Comparison of ENCODE assay signal across 9 mouse cellular contexts in genomic region chr4:49153849-49154248, GRCm38 (mm10).
DNase-seq lines count a peak whose midpoint lies in the region; ATAC-seq and TF ChIP-seq lines count a peak whose summit lies in the region.
"Had no signal": no experiment of that assay in that cellular context is flagged by ENCODE, and none has a peak within 500 bp of the region (broad histone marks: within the 10 kb centered on the region; RNA-seq: fewer than 3 reads in every experiment).

No protein-coding gene starts in this region.

- peak; percentile 72; the same call in 1 of the 2 replicates for TF ChIP-seq CTCF in embryonic fibroblast, embryonic 13.5 days (IDR thresholded peaks at IDR 0.05; ENCODE audit: borderline replicate concordance, insufficient read depth, low read length)

- TF ChIP-seq POLR2A in embryonic fibroblast, embryonic 13.5 days (IDR thresholded peaks at IDR 0.05; ENCODE audit: low read depth, low read length): no peak
- no peak for TF ChIP-seq POLR2A in limb, embryonic 14.5 days (IDR thresholded peaks at IDR 0.05; ENCODE audit: borderline replicate concordance, extremely low read depth, insufficient read depth, insufficient read length)

- no peaks in the 10 kb centered on the region for H3K27me3 ChIP-seq in heart, embryonic 11.5 days (ENCODE audit: control insufficient read depth, insufficient read depth, low read length)
- H3K27me3 ChIP-seq in kidney, embryonic 14.5 days (ENCODE audit: control insufficient read depth, insufficient read depth, low read length): no peaks in the 10 kb centered on the region
- H3K27me3 ChIP-seq in limb, embryonic 14.5 days (ENCODE audit: control insufficient read depth, insufficient read depth, low read length): no peaks in the 10 kb centered on the region
- H3K27me3 ChIP-seq: megakaryocyte, embryonic 14.5 days had no signal

- 43% methylated on average over 5 of the region's 5 CpGs for WGBS in heart, embryonic 11.5 days (ENCODE audit: insufficient replicate concordance)
- WGBS in kidney, embryonic 14.5 days: 39% methylated on average over 5 of the region's 5 CpGs
- WGBS in limb, embryonic 14.5 days: 52% methylated on average over 5 of the region's 5 CpGs

- no peak for DNase-seq in heart, adult 9 months (ENCODE audit: low spot score in 2 of 2)
- DNase-seq in adrenal gland, postnatal 10 days: peak; percentile 73
- DNase-seq in limb, embryonic 14.5 days (ENCODE audit: low spot score): peak; percentile 33
- peak; percentile 55 for DNase-seq in thymus, postnatal 4 days

- H3K9ac ChIP-seq in heart, embryonic 11.5 days (ENCODE audit: low read depth, low read length): no peak overlapping the region
- no peak overlapping the region for H3K9ac ChIP-seq in kidney, embryonic 14.5 days (ENCODE audit: low read depth, low read length)
- no peak overlapping the region for H3K9ac ChIP-seq in limb, embryonic 14.5 days (ENCODE audit: low read depth, low read length, severe bottlenecking)

- no peak overlapping the region for H3K27ac ChIP-seq in heart, embryonic 11.5 days (ENCODE audit: low read depth, low read length)
- no peak overlapping the region for H3K27ac ChIP-seq in embryonic fibroblast, embryonic 13.5 days (ENCODE audit: insufficient read depth, low read length)
- no peak overlapping the region for H3K27ac ChIP-seq in kidney, embryonic 14.5 days (ENCODE audit: low read depth, low read length)
- H3K27ac ChIP-seq in limb, embryonic 14.5 days (replicated peaks; ENCODE audit: low read depth, low read length): no peak overlapping the region

- H3K4me1 ChIP-seq in heart, embryonic 11.5 days (ENCODE audit: control insufficient read depth, insufficient read depth, low read length): no peaks in the 10 kb centered on the region
- no peaks in the 10 kb centered on the region for H3K4me1 ChIP-seq in embryonic fibroblast, embryonic 13.5 days (ENCODE audit: control insufficient read depth, insufficient read depth, low read length)
- no peaks in the 10 kb centered on the region for H3K4me1 ChIP-seq in kidney, embryonic 14.5 days (ENCODE audit: control insufficient read depth, insufficient read depth, low read length)
- no peaks in the 10 kb centered on the region for H3K4me1 ChIP-seq in limb, embryonic 14.5 days (ENCODE audit: control insufficient read depth, insufficient read depth, low read length)
- H3K4me1 ChIP-seq: megakaryocyte, embryonic 14.5 days had no signal

- H3K36me3 ChIP-seq in heart, embryonic 11.5 days (ENCODE audit: control insufficient read depth, insufficient read depth, low read length): no peaks in the 10 kb centered on the region
- no peaks in the 10 kb centered on the region for H3K36me3 ChIP-seq in kidney, embryonic 14.5 days (ENCODE audit: control insufficient read depth, insufficient read depth, low read length)
- H3K36me3 ChIP-seq in limb, embryonic 14.5 days (ENCODE audit: control insufficient read depth, insufficient read depth, low read length): no peaks in the 10 kb centered on the region

- H3K9me3 ChIP-seq in heart, embryonic 11.5 days (replicated peaks; ENCODE audit: control insufficient read depth, low read length): no peaks in the 10 kb centered on the region
- H3K9me3 ChIP-seq in kidney, embryonic 14.5 days (ENCODE audit: control insufficient read depth, low read length): no peaks in the 10 kb centered on the region
- H3K9me3 ChIP-seq in limb, embryonic 14.5 days (ENCODE audit: control insufficient read depth, low read length): no peaks in the 10 kb centered on the region
- H3K9me3 ChIP-seq: megakaryocyte, embryonic 14.5 days had no signal

- no peak overlapping the region for H3K4me2 ChIP-seq in heart, embryonic 11.5 days
- no peak overlapping the region for H3K4me2 ChIP-seq in kidney, embryonic 14.5 days (replicated peaks; ENCODE audit: low read depth, low read length)
- H3K4me2 ChIP-seq in limb, embryonic 14.5 days (replicated peaks; ENCODE audit: low read depth, low read length, severe bottlenecking): no peak overlapping the region

- H3K4me3 ChIP-seq in heart, embryonic 11.5 days (ENCODE audit: low read depth, low read length): no peak overlapping the region
- no peak overlapping the region for H3K4me3 ChIP-seq in embryonic fibroblast, embryonic 13.5 days (ENCODE audit: insufficient read depth, low read length)
- no peak overlapping the region for H3K4me3 ChIP-seq in kidney, embryonic 14.5 days (ENCODE audit: low read length)
- no peak overlapping the region for H3K4me3 ChIP-seq in limb, embryonic 14.5 days (replicated peaks; ENCODE audit: low read length)
- H3K4me3 ChIP-seq: megakaryocyte, embryonic 14.5 days had no signal

- ATAC-seq in heart, embryonic 11.5 days (replicated peaks; ENCODE audit: insufficient number of reproducible peaks, low FRiP score, low TSS enrichment): 0 out of 2 replicates have a peak, but pooled peaks have one; percentile 22
- ATAC-seq in kidney, embryonic 14.5 days (ENCODE audit: low FRiP score, low TSS enrichment): peak; percentile 57; the same call in 1 of the 2 replicates
- ATAC-seq in limb, embryonic 14.5 days (ENCODE audit: low FRiP score, low read depth): no peak
- peak; percentile 36; the same call in 1 of the 2 replicates for ATAC-seq in neutrophil, adult 5-6 weeks (ENCODE audit: extremely low read depth, insufficient number of reproducible peaks, low FRiP score, poor library complexity, severe bottlenecking)

Comparison
In these comparisons a context has a peak if more than half of its experiments do, and no peak if none do; other contexts are left out.
1. DNase-seq: peak in adrenal gland, postnatal 10 days (single experiment), limb, embryonic 14.5 days (single experiment) and thymus, postnatal 4 days (single experiment); none in heart, adult 9 months (0 of 2).